Mouse (Mus musculus): Measurements from ENCODE around the gene Palm.

The Palm gene

GRCm38 (mm10) chr10:79773208-79773607 is 20.2 kb upstream of the Palm start:
- DNase-seq, result no peak

GRCm38 (mm10) chr10:79774486-79775279 is 18.7 kb upstream of the Palm start:
- no peak for DNase-seq

DNA sequence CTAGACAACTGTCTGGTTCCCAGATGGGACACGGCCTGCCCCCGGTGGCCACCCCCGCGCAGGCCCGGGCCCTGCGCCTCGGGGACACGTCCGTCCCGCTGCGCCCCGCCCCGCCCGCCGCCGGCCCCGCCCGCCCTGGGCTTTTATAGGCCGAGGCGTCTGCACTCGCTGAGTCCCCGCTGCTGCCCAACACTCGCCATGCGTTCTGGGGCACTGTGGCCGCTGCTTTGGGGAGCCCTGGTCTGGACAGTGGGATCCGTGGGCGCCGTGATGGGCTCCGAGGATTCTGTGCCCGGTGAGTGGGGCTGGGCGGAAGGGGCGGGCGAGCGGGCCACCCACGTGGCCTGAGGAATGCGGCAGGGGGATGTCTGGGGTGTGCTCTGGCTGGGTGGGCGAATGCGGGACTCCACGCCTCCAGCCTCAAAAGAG is 16.3 kb upstream of the Palm start, which contains the start of gene Fstl3:
Gene Fstl3 (plus strand): TSS at position 170 of the 429 bp plus-strand sequence.
- no peak for DNase-seq

DNA sequence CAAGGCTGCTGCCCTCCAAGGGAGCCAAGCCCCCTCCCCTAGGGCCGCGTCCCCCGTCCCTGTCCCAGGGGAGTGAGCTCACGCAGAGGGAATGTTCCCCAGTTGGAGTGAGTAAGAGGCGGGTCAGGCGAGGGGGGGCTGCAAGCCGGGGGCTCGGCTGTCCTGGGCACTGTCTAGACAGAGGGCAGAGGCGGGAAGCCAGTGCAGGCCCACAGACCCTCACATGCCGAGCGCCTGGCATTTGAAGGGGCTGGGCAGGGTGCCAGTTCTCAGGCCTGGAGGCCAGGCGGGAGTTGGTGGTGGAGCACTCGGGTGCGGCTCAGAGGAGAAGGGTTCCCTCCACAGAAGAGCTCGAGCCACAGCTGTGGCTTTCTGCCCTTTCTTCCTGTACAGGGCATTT is 15.4 kb upstream of the Palm start:
- DNase-seq, result peak; percentile 67 to 80

DNA sequence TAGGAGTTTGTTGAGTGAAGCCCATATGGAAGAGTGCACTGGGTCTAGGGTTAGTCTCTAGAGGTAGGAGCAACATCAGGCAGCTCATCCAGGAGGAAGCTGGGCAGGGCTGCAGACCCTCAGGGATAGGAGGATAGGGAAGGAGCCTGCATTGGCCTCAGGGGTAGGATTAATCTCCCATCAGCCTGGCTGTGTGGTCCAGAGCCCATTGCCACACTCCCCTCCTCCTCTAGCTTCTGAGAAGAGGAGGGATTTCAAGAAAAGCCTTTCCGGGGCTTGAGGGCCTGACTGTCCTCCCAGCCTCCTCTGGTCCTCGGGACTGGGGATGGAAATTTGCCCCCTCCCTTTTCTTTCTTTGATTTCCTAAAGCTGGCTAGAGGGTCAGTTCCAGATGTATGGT is 14.2 kb upstream of the Palm start:
- no peak for DNase-seq

- peak; percentile 98 for DNase-seq
Measured at GRCm38 (mm10) chr10:79779784-79780663, 13.3 kb upstream of the Palm start.

GRCm38 (mm10) chr10:79780664-79781015 is 12.7 kb upstream of the Palm start:
- DNase-seq, result peak in 1 of 2 experiments; percentile 76

- DNase-seq, result no peak
Measured at GRCm38 (mm10) chr10:79781139-79781538, 12.2 kb upstream of the Palm start.

DNA sequence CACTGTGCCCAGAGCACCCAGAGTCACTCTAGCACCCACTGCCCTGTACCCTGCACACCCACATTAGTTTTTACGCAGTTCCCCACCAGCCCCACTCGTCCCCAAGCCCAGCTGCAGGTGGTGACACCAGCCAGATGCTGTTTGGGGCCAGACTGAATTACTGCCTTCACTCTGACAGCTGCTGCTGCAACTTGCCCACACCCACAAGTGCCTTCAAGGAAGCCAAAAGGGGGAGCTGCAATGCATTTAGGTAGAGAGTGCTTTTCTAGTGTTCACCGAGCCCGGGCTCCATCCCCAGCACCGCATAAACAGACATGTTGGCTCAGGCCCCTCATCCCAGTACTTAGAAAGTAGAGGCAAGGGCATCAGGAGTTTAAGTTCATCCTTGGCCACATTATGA is 11.4 kb upstream of the Palm start:
- DNase-seq, result no peak

DNA sequence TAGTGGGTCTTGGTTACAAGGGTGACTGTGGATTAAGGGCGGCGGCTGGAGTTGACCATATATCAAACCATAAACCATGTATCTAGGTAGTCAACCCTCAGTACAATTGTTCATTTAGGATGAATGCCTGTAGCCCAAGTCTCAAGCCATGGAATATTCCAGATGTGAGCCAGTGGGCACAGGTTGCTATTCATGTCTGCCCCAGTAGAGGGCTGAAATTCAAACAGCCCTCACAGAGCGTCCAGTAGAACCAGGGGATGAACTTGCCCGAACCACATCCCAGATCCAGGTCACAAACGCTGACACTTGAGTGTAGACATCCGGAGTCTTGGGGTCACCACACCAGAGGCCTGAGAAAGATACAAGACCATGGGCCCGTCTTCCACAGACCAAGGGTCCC is 10.3 kb upstream of the Palm start:
- no peak for DNase-seq

GRCm38 (mm10) chr10:79783920-79784800 is 9.2 kb upstream of the Palm start:
- peak; percentile 60 to 79 for DNase-seq

GRCm38 (mm10) chr10:79788386-79789158 is 4.8 kb upstream of the Palm start:
- DNase-seq, result peak; percentile 92 to 94

DNA sequence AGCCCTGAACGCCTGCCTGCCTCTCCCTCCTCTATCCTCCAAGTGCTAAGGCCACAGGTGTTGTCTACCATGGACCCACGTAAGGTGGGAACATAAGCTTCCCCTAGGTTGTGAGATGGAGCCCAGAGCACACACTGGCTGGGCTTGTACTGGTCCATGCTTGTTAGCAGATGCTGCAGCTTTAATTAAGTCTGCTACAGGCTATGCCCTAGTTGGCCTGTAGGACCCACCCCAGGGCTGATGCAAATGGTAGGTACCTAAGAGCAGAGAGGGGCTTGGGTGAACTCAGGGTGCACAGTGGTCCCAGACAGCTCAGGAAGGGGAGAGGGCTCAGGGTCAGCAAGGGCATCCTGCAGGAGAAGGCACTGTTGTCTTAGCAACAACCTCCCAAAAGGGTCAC is 3.8 kb upstream of the Palm start:
- no peak for DNase-seq

GRCm38 (mm10) chr10:79790861-79791260 is 2.5 kb upstream of the Palm start, which contains the start of gene Prss57:
Gene Prss57, minus strand, starts transcription at chr10:79790961.
- peak in 1 of 2 experiments; percentile 14 for DNase-seq

DNA sequence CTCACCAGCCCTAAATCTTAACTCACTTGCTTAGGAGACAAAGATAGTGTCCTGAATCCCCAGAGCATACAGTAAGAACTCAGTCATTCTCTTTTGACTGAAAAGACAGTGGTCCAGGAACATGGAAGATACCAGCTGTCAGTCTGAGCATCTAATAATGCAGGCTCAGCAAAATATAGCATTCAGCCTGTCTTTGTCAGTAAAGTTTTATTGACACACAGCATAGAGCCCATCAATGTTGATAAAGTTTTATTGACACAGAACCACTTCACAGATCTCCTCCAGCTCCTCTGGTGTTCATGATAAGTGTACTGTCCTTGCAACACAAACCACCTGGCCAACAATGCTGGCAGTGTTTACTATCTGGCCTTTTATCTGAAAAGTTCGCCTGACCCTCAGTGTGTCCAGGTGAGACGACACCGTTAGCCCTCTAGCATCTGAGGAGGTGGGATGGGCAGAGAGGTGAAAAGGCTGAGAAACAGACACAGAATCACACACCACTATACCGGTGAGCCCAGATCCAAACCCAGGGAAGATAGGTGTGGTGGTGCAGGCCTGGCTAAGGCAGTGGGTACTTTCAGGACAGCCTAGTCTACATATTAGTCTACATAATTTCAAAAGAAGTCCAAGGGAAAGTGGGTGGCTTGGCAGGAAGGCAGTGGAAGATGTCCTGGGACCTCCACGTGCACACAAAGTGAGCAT is 882 bp upstream of the Palm start:
- DNase-seq, result no peak

DNA sequence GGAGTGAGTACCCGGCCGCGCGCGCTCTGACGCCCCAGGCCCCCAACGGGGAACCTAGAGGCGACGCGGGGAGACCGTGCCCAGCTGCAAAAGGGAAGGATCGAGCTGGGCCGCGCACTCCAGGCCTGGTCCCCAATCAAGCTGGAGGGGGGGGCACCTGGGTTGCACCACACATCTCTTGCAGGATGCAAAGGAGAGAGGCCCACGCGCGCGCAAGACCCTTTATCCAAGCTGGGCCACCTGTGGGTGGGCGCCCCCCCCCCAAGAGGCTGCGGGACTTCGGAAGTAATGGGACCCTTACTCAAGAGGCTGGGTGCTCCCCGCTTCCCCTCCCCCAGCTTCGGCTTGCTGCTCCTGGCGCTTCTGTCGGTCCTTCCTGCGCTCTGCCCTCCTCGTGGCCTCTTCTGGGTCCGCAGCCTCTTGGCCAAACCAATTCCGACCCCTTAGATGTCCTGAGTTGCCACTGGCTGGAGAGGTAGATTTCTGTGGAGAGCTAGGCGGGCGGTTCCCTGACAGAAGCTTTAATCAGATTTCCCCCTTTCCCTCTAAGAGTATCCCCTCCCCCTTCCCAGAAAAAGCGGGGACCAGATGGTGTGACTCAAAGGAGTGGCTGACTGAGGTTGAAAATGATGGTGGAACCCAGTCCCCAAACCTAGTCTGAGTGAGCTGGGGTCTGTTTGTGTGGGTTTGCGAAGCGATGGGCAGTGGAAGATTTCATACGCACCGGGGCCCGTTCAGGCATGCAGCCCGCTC is 542 bp downstream of the Palm start:
- peak; percentile 59 to 65 for DNase-seq

GRCm38 (mm10) chr10:79794491-79794931 is 1.1 kb downstream of the Palm start:
- DNase-seq, result peak in 1 of 2 experiments; percentile 44

DNA sequence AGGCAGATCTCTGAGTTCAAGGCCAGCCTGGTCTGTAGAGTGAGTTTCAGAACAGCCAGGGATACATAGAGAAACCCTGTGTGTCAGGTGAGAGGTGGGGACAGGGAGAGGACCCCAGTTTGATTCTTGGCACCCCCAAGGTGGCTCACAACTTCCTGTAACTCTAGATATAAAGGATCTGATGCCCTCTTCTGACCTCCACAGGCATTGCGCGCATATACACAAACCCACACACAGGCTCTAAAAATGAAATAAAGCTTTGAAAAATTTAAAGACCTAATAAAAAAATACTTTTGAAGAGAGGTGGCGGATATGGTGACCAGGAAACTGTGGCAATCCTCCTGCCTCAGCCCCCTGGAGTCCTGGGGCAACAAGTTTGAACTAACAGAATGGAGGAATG is 2.5 kb downstream of the Palm start:
- DNase-seq, result no peak

- no peak for DNase-seq
Measured at GRCm38 (mm10) chr10:79797326-79797725, 4.0 kb downstream of the Palm start.

- no peak for DNase-seq
Measured at GRCm38 (mm10) chr10:79798289-79798928, 5.0 kb downstream of the Palm start.
